Mouse (Mus musculus) lung, adult 10 weeks (tissue): ENCODE data around the gene Il1b. TPM values are rescaled to one million over a fixed set of nuclear protein-coding genes. Genes with fewer than 3 reads are reported as not detected.

Experiments used
- polyA plus RNA-seq: library from polyadenylated mRNA; stranded (reverse); fragments of 350-450 nt; fragmentation: Illumina TruSeq; extraction: RNeasy Lipid Tissue Mini Kit (QIAGEN cat#74804); gene quantifications from one replicate; pipeline ENCODE4 v1.2.3, GENCODE M21; 2014; ENCODE audit warnings: low read depth, low replicate concordance; ENCODE audit not compliant: insufficient read depth

Gene Il1b
- 20.2 TPM for polyA plus RNA-seq

DNA sequence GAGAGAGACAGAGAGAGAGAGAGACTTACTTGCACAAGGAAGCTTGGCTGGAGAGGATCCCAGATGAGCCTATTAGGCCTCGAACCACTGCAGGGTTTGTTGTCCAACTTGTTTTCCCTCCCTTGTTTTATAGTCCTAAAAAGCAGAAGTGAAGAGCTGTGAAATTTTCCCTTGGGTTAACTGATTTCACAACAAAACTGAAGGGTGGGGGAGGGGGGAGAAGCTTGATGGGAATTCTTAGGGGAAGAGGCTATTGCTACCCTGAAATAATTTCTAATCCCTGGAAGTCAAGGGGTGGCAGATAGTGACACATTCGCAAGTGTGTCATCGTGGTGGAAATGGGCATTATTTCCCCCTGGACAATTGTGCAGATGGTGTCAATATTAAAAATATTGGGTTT, at the start of gene Il1b:
Il1b (minus strand) TSS at position 101 of the 400 bp plus-strand sequence.

Other genes with a start within 250 kb of the Il1b start
- gene Chchd5, start 241.4 kb downstream of the Il1b start, polyA plus RNA-seq: 12.5 TPM
- 15.2 TPM for gene Slc20a1, start 172.4 kb downstream of the Il1b start, polyA plus RNA-seq
- gene Ckap2l, start 73.9 kb downstream of the Il1b start, polyA plus RNA-seq: 0.69 TPM
- 1.6 TPM for gene Il1a, start 61.2 kb downstream of the Il1b start, polyA plus RNA-seq
- not detected for gene F830045P16Rik, start 165.5 kb upstream of the Il1b start, polyA plus RNA-seq
- 47.9 TPM for gene Sirpa, start 221.7 kb upstream of the Il1b start, polyA plus RNA-seq